ENCODE assay signal across 10 mouse cellular contexts in the genomic region with DNA sequence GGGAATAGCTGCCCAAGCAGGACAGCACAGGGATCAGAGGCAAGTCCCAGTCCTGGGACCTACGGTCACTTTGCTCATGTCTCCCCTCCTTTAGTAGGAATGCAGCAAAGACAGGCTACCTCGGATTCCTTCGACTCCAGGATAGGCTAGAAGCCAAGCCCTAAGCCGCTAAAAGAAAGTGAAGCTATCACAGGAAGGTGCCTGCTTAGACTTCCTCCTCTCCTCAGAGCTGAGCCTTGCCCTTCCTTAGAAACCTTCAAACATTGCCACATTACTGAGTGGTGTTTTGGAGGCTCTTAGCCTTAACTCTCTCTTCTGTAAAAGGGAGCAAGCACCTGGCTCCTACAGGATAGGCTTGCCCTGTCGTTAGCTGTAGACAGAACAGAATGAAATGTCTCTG. TPM values are rescaled to one million over a fixed set of nuclear protein-coding genes. Genes with fewer than 3 reads are reported as not detected.
DNase-seq lines count a peak whose midpoint lies in the region; ATAC-seq lines count a peak whose summit lies in the region.
"Had no signal": no experiment of that assay in that cellular context is flagged by ENCODE, and none has a peak within 500 bp of the region (broad histone marks: within the 10 kb centered on the region; RNA-seq: fewer than 3 reads in every experiment).

No protein-coding gene starts in this region.

- no peak for DNase-seq in heart, postnatal 10 days
- DNase-seq in embryonic facial prominence, embryonic 10.5 days (ENCODE audit: low spot score) = no peak
- DNase-seq in midbrain, embryonic 11.5 days (ENCODE audit: low spot score, missing footprints) = no peak
- DNase-seq in B cell, adult 2 months = no peak
- no peak for DNase-seq in natural killer cell, adult 2 months (ENCODE audit: low spot score in 2 of 2)
- DNase-seq in left cerebral cortex, postnatal 14 days (ENCODE audit: low spot score in 2 of 2) = no peak
- DNase-seq: right cerebral cortex, postnatal 14 days; thymus, adult 18-20 months had no signal

- no peaks in the 10 kb centered on the region for H3K9me3 ChIP-seq in heart, embryonic 12.5 days (replicated peaks)
- H3K9me3 ChIP-seq in embryonic facial prominence, embryonic 10.5 days = no peaks in the 10 kb centered on the region
- no peaks in the 10 kb centered on the region for H3K9me3 ChIP-seq in hindbrain, embryonic 13.5 days
- no peaks in the 10 kb centered on the region for H3K9me3 ChIP-seq in midbrain, embryonic 11.5 days (ENCODE audit: control insufficient read depth, low read length)

- 18% methylated on average over 5 of the region's 5 CpGs for whole genome bisulfite sequencing in heart, embryonic 12.5 days
- 44% methylated on average over 5 of the region's 5 CpGs for WGBS in embryonic facial prominence, embryonic 10.5 days
- 42% methylated on average over 5 of the region's 5 CpGs for WGBS in hindbrain, embryonic 13.5 days
- WGBS in midbrain, embryonic 11.5 days = 42% methylated on average over 5 of the region's 5 CpGs

- no peak overlapping the region for H3K4me3 ChIP-seq in heart, embryonic 12.5 days
- H3K4me3 ChIP-seq in embryonic facial prominence, embryonic 10.5 days = peak overlapping the region; percentile 34; the same call in 1 of the 2 replicates
- H3K4me3 ChIP-seq in hindbrain, embryonic 13.5 days = no peak overlapping the region
- H3K4me3 ChIP-seq in midbrain, embryonic 11.5 days (ENCODE audit: low read depth, low read length) = no peak overlapping the region

- no peak overlapping the region for H3K27ac ChIP-seq in heart, embryonic 12.5 days (ENCODE audit: poor library complexity, severe bottlenecking)
- H3K27ac ChIP-seq in embryonic facial prominence, embryonic 10.5 days (replicated peaks) = peak overlapping the region; percentile 49; the same call in 1 of the 2 replicates
- H3K27ac ChIP-seq in hindbrain, embryonic 13.5 days = peak overlapping the region; percentile 45
- H3K27ac ChIP-seq in midbrain, embryonic 11.5 days (ENCODE audit: low read depth, low read length) = no peak overlapping the region

- H3K27me3 ChIP-seq in heart, embryonic 12.5 days (replicated peaks) = peaks cover 34% of the 10 kb centered on the region
- peaks cover 67% of the 10 kb centered on the region for H3K27me3 ChIP-seq in embryonic facial prominence, embryonic 10.5 days (replicated peaks; ENCODE audit: low read depth, poor library complexity, severe bottlenecking)
- H3K27me3 ChIP-seq in hindbrain, embryonic 13.5 days = peaks cover 8% of the 10 kb centered on the region; the same call in 1 of the 2 replicates
- H3K27me3 ChIP-seq in midbrain, embryonic 11.5 days (ENCODE audit: control insufficient read depth, insufficient read depth, low read length) = peaks cover 19% of the 10 kb centered on the region

- peak overlapping the region; percentile 18; the same call in 1 of the 2 replicates for H3K9ac ChIP-seq in heart, embryonic 12.5 days
- peak overlapping the region; percentile 30 for H3K9ac ChIP-seq in hindbrain, embryonic 13.5 days
- peak overlapping the region; percentile 39 for H3K9ac ChIP-seq in midbrain, embryonic 11.5 days (ENCODE audit: low read length)

- H3K4me1 ChIP-seq in heart, embryonic 12.5 days (replicated peaks) = peaks cover 62% of the 10 kb centered on the region
- peaks cover 75% of the 10 kb centered on the region for H3K4me1 ChIP-seq in embryonic facial prominence, embryonic 10.5 days
- H3K4me1 ChIP-seq in hindbrain, embryonic 13.5 days (replicated peaks) = peaks cover 65% of the 10 kb centered on the region
- peaks cover 56% of the 10 kb centered on the region for H3K4me1 ChIP-seq in midbrain, embryonic 11.5 days (ENCODE audit: control insufficient read depth, insufficient read depth, low read length)

- H3K36me3 ChIP-seq in heart, embryonic 12.5 days = peaks cover 15% of the 10 kb centered on the region
- peaks cover 14% of the 10 kb centered on the region for H3K36me3 ChIP-seq in embryonic facial prominence, embryonic 10.5 days (replicated peaks)
- peaks cover 15% of the 10 kb centered on the region; the same call in 1 of the 2 replicates for H3K36me3 ChIP-seq in hindbrain, embryonic 13.5 days
- H3K36me3 ChIP-seq in midbrain, embryonic 11.5 days (ENCODE audit: control insufficient read depth, insufficient read depth, low read length) = no peaks in the 10 kb centered on the region

- ATAC-seq in heart, embryonic 12.5 days (ENCODE audit: insufficient number of reproducible peaks, low FRiP score) = no peak
- ATAC-seq in hindbrain, embryonic 13.5 days (ENCODE audit: low FRiP score) = no peak
- ATAC-seq in midbrain, embryonic 11.5 days (ENCODE audit: low FRiP score) = no peak

- intact Hi-C loops in heart, postnatal 10 days (cut with DNase I) = loop anchor here (2.0 to 5.0 kb wide), 2 partner anchors 38 to 62 kb away; partner anchors contain the start of genes Kctd19 and Lrrc36
- intact Hi-C loops in left cerebral cortex, postnatal 14 days (cut with DNase I) = no loop called here

- 0 out of 2 replicates have a peak overlapping the region, but pooled peaks have one; percentile 25 for H3K4me2 ChIP-seq in heart, embryonic 12.5 days
- 0 out of 2 replicates have a peak overlapping the region, but pooled peaks have one; percentile 6 for H3K4me2 ChIP-seq in hindbrain, embryonic 13.5 days
- peak overlapping the region; percentile 10; the same call in 1 of the 2 replicates for H3K4me2 ChIP-seq in midbrain, embryonic 11.5 days

RNA-seq across cellular contexts. Expression of gene Tppp3, which starts 3.4 kb away (rescaled TPM):
- 13.8 and 14.4 TPM in 2 replicates for polyA plus RNA-seq in heart, embryonic 12.5 days (2016; fragmentation: Nextera tagmentation; extraction: Ambion mirVana)
- 10 to 100 TPM; 55.8 to 56.1 TPM for total RNA-seq in heart, postnatal 10 days (2021)
- polyA plus RNA-seq in embryonic facial prominence, embryonic 10.5 days (2016; fragmentation: Nextera tagmentation; extraction: Ambion mirVana) = 35.7 and 48.8 TPM in 2 replicates
- 170 and 181 TPM in 2 replicates for polyA plus RNA-seq in hindbrain, embryonic 13.5 days (2015; fragmentation: Nextera tagmentation; extraction: Ambion mirVana)
- 106 and 107 TPM in 2 replicates for polyA plus RNA-seq in midbrain, embryonic 11.5 days (2014; fragmentation: Nextera tagmentation; extraction: Ambion mirVana)
- total RNA-seq in left cerebral cortex, postnatal 14 days (2021) = 10 to 100 TPM; 41.2 to 49.7 TPM

RNA-seq across cellular contexts. Expression of gene Zdhhc1, which starts 22.0 kb away (rescaled TPM):
- 23.1 and 23.3 TPM in 2 replicates for polyA plus RNA-seq in heart, embryonic 12.5 days (2016; fragmentation: Nextera tagmentation; extraction: Ambion mirVana)
- total RNA-seq in heart, postnatal 10 days (2021) = 10 to 100 TPM; 14.8 to 16.8 TPM
- 19.2 and 20.5 TPM in 2 replicates for polyA plus RNA-seq in embryonic facial prominence, embryonic 10.5 days (2016; fragmentation: Nextera tagmentation; extraction: Ambion mirVana)
- polyA plus RNA-seq in hindbrain, embryonic 13.5 days (2015; fragmentation: Nextera tagmentation; extraction: Ambion mirVana) = 30.9 and 34.3 TPM in 2 replicates
- 14.5 and 19.0 TPM in 2 replicates for polyA plus RNA-seq in midbrain, embryonic 11.5 days (2014; fragmentation: Nextera tagmentation; extraction: Ambion mirVana)
- 10 to 100 TPM; 26.8 to 27.5 TPM for total RNA-seq in left cerebral cortex, postnatal 14 days (2021)

RNA-seq across cellular contexts. Expression of gene Hsd11b2, which starts 43.9 kb away (rescaled TPM):
- 1.7 and 1.9 TPM in 2 replicates for polyA plus RNA-seq in heart, embryonic 12.5 days (2016; fragmentation: Nextera tagmentation; extraction: Ambion mirVana)
- 1 to 10 TPM in 1 of 2 experiments, under 1 TPM in 1; 0.60 to 2.1 TPM for total RNA-seq in heart, postnatal 10 days (2021)
- polyA plus RNA-seq in embryonic facial prominence, embryonic 10.5 days (2016; fragmentation: Nextera tagmentation; extraction: Ambion mirVana) = 18.8 and 22.2 TPM in 2 replicates
- 7.8 and 11.0 TPM in 2 replicates for polyA plus RNA-seq in hindbrain, embryonic 13.5 days (2015; fragmentation: Nextera tagmentation; extraction: Ambion mirVana)
- polyA plus RNA-seq in midbrain, embryonic 11.5 days (2014; fragmentation: Nextera tagmentation; extraction: Ambion mirVana) = 19.8 and 24.3 TPM in 2 replicates
- total RNA-seq in left cerebral cortex, postnatal 14 days (2021) = not detected

Comparison
In these comparisons a context has a peak if more than half of its experiments do, and no peak if none do; other contexts are left out.
1. H3K27ac ChIP-seq: peak in embryonic facial prominence, embryonic 10.5 days (single experiment) and hindbrain, embryonic 13.5 days (single experiment); none in heart, embryonic 12.5 days (single experiment) and midbrain, embryonic 11.5 days (single experiment).
2. Peak in every context shown above with its lines, with median percentiles within 50 percentile points of each other: H3K4me2 ChIP-seq and H3K9ac ChIP-seq.